Mouse (Mus musculus) heart, adult 9 months (tissue): ENCODE results near the gene Smtn.

Experiments used
- DNase-seq, 2 experiments: peaks; one replicate each; pipeline ENCODE4 v3.0.0; 2022; ENCODE audit warnings: low spot score in 2 of 2

The Smtn gene

DNA sequence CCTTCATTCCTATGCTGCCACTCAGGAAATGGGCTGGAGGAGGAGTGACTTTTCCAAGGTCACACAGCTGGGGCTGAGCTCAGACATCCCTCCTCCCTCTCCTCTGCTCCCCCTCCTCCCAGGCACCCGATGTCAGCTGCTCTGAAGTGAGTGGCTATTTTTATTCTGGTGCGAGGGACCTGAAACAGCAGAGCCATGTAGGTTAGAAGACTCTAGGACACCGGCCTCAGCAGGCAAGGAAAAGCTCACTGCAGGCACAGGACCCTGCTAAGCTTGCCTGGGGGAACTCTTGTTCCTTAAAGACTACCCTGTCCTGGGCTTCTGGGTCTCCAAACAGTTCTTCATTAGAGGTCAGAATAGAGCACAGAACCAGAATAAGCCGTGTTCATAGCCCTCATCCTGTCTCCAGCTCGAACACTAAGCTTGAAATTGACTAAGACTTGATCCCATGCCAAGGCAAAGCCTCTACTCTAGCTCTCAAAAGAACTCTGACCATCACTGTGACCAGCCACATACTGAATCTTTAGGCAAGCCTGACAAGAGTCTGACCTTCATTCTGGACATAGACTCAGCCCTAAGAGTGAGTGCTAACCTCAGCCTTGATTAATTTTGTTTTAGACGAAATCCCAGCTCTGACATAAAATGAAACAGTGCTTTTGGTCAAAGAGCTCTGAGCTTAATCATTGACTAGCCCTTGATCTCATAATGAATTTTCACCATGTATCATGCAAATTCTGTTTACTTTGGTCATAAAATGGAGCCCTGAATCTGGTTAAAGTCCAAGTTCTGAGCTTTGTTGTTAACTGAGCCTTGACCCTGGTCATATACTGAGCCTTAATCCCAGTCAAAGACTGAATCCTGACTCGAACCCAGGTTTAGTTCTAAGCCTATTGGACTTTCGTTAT lies 31.0 kb downstream of the Smtn start:
- peak in 1 of 2 experiments; percentile 64 for DNase-seq

GRCm38 (mm10) chr11:3508226-3508625 lies 32.2 kb downstream of the Smtn start:
- no peak for DNase-seq

DNA sequence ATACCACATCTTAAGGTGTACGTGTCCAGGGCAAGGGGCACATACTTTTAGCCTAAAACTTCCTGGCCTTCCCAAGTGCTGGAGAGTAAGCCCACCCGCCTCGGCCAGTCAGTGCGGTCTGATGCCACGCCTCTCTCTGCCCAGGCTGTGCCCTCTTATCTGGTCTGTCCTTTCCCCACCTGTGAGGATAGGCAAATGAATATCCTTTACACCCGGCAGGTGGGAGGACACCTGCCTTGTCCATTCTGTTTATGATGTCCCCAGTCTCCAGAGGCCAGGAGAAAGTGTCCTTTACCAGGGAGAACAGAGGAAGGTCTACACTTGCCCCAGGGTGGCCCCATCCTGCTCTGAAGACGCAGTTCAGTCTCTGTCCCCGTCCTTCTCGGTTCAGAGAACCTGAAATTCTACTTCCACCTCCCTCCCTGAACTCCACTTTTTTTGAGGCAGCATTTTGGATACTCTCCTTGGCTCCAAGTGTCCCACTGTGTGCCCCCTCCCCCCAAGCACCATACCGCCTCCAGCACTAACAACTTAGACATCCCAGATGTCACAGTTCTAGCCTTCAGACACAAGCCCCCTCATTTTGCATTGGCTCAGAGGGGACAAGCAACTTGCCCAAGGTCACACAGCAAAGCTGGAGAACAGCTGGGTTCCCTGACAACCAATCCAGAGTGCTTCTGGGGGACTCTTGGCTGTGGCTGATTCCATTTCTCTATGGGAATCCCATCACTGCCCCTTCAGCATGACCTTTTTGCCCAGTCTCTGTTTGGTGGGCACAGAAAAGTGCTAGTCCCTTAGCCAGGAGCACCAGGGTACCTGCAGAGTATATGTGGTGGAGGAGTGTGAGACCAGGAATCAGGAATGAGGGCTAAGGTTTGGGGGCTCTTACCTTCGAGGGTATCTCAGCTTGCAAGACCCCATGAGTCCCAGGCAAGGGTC lies 36.4 kb downstream of the Smtn start:
- no peak for DNase-seq

DNA sequence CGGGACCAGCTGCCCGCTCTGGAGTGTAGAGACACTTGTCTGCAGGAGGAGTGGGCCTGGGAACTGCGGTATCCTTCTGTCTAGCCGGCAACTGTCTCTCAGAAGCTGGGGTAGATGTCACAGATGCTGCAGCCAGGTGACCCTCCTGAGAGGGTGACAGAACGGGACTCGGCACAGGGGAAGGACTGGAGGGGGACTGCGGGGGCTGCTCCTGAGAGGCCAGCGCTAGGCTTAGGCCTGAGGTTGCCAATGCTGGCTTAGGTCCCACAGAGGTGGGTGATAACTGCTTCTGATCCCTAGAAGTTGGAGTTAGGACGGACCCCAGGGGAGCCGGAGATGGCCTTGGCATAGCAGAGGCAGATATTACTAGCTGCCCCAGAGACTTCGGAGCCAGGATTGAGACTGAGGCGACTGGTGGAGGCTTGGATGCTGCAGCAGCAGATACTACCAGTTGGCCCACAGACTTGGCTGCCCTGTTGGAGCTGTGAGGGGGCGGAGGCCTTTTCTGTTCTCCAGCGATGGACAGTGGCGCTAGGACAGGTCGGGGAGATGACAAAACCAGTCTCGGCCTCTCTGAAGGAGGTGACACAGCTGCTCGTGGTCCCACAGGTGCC lies 37.8 kb downstream of the Smtn start:
- DNase-seq, result no peak

DNA sequence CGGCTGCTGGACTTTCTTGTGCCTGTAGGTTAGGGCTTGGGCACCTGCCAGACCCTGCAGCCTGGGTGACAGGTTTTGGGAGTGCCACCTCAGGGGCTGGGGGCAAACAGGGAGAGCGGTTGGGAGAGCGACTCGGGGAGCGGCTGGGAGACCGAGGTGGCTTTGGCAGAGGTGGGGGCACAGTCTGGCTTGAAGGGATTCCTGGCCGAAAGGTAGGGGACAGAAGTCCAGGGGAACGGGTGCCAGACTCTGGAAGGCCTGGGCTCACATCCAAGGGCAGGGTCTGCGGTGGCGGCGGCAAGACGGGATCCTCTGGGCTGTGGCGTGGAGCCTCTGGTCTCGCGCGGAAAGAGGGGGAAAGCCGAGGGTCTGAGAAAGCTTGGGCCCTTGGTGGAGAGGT lies 38.4 kb downstream of the Smtn start:
- no peak for DNase-seq

DNA sequence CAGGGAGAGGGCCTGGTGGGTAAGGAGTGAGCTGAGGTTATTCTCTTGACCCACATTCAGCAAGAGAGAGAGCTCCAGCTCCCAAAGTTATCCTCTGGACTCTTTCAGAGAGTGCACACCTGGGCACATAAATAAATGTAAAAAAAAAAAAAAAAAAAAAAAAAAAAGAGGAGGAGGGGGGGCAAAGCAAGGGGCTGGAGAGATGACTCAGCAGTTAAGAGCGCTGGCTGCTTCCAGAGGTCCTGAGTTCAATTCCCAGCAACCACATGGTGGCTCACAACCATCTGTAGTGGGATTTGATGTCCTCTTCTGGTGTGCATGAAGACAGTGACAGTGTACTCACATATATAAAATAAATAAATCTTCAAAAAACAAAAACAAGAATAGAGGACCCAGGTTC lies 43.1 kb downstream of the Smtn start:
- DNase-seq, result no peak

DNA sequence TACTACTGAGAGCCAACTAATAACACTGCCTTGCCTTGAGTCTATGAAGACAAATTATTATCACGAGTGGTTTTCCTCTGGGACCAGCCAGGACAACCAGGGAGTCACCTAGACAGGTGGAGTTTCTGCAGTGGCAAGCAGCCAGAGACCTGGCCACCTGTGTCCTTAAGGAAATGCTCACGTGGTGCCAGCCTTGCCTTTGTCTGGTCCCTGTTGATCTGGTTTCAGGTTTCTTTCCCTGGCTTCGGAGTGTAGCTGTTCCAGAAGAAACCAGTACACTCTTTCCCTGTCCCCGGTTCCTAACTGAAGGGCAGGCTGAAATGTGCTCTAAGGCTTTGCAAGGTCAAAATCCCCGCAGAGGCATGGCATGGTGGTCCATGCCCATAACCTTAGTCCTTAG lies 43.7 kb downstream of the Smtn start:
- DNase-seq, result no peak

DNA sequence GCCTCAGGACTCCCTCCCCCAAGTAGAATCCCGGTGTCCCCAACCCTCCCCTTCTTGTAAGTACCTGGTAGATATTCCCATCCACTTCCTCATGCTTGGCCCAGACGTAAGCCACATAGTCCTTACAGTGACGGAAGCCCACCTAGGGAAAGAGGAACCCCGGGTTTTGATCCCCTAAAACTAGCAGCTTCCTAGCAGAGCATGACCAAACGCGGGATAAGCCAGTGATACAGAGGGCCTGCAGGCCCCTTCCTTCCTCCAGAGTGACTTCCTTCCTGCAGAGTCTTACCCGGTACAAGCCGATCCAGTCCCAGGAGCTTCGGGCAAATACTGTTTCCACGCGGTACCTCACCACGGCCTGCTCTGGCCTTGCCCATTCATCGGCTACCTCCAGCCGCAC lies 44.9 kb downstream of the Smtn start:
- DNase-seq, result no peak

DNA sequence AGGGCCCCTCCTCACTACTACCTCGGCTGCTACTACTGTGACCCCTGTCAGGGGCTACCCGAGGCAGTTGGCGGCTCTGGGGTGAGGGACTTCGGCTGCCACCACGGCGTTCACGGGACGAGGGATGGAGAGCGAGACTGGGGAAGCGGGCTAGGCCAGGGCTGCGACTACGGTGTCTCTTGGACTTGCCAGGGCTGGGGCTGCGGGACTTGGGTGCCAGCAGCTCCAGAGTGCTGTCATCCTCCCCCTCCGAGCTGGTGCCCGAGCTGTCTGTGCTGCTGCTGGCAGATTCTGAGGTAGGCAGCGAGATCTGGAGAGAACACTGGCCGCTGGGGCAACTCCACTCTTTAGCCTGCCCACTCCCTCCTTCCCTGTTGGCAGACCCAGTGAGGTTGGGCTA lies 45.6 kb downstream of the Smtn start:
- DNase-seq, result no peak

DNA sequence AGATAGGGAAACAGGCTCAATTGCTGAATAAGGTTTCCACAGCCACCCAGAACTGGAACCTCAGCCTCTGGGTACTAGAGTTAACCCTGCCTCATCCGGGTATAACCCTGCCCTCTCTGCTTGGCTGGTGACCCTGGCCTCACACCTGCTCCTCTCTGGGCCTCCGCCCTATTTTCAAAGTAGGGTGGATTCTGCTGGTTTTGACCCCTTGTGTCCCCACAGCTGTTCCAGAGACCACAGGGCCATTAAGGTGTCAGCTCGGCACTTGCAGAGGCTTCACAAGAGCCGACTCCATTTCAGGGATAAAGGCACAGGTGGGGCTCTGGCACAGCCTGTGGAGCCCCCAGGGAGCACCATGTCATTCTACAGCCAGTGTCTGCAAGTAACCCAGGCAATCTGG lies 47.7 kb downstream of the Smtn start:
- no peak for DNase-seq

- DNase-seq, result no peak
Observed at GRCm38 (mm10) chr11:3489036-3489435, 51.4 kb downstream of the Smtn start.

GRCm38 (mm10) chr11:3487952-3488570 lies 52.4 kb downstream of the Smtn start, which contains the start of gene Pla2g3:
Pla2g3 (plus strand) TSS chr11:3488284.
- no peak for DNase-seq

DNA sequence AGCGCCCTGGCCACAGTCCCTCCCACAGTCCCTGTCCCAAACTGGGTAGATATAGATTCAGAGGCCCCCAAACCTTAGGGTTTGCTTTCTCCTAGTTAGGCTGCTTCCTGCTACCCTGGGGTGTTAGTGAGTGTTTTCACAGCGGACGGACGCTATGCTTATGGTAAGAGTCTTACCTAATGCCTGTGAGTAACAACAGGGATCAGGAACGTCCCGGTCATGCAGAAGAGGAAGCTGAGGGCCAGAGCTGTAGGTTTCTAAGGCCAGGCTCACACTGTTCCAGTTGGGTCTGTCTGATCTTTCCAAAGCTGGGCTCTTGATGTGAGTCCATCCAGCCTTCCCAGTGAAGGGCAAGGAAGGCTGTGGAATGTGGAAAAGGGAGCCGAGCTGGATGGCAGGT lies 54.1 kb downstream of the Smtn start:
- DNase-seq, result no peak

- DNase-seq, result no peak
Observed at GRCm38 (mm10) chr11:3483980-3484642, 56.3 kb downstream of the Smtn start.

DNA sequence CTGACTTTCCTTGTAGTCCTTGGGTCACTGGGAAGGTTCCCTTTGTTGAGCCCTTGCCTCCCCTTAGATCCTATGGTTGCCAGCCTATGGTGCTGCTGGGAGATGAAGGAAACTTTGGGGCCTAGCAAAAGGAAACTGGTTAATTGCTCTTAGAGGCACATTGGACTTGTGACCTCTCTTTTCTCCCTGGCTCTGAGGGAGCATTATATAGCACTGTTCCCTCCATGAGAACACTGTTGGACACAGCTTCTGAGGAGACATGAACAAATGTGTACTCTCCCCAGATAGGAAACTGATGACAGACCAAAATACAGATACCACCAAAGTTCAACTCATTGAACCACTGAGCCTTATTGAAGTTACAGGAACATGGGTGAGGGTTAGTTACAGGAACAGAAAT lies 64.9 kb downstream of the Smtn start:
- no peak for DNase-seq

- DNase-seq, result no peak
Observed at GRCm38 (mm10) chr11:3474480-3475115, 65.8 kb downstream of the Smtn start.

- DNase-seq, result peak; percentile 69 to 81
Observed at GRCm38 (mm10) chr11:3472484-3472883, 67.9 kb downstream of the Smtn start.

- DNase-seq, result no peak
Observed at GRCm38 (mm10) chr11:3471448-3471850, 69.0 kb downstream of the Smtn start.
